Mouse (Mus musculus): ENCODE data around the gene Pitpnb.

The Pitpnb gene

DNA sequence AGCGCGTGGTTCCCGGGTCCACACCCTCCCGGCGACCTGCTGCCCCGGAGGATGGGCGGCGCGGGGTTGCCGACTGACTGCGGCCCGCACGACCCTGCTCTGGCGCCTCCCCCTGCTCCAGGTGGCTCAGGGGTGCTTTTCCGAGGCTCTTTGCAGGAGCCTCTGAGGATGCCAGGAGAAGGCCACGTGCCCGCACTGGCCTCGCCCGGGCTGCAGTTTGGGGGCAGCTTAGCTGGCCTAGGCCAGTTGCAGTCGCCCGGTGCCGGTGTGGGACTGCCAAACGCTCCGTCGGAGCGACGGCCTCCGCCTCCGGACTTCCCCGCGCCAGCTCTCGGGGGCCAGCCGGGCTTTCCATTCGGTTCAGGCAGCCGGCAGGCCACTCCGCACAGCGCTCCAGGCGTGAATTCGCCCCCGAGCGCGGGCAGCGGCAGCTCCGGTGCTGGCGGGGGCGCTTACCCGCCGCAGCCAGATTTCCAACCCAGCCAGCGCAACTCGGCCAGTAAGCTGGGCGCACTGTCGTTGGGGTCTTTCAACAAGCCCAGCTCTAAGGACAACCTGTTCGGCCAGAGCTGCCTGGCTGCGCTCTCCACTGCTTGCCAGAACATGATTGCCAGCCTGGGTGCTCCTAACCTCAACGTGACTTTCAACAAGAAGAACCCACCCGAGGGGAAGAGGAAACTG lies 89.6 kb downstream of the Pitpnb start:
- TF ChIP-seq GATA4 (IDR thresholded peaks at IDR 0.05; ENCODE audit: insufficient replicate concordance, low read length) = no peak

DNA sequence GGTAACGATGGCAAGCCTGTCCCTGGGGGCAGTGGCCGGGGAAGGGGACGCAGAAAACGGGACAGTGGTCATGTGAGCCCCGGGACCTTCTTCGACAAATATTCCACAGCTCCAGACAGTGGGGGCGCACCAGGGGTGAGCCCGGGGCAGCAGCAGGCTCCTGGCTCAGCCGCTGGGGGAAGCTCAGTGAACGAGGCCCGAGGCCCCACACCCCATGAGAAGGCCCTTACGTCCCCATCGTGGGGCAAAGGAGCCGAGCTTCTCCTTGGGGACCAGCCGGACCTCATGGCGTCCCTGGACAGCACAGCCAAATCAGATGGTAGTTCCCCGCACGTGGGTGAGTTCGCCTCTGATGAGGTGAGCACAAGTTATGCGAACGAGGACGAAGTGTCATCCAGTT lies 90.3 kb downstream of the Pitpnb start:
- TF ChIP-seq GATA4 (IDR thresholded peaks at IDR 0.05; ENCODE audit: insufficient replicate concordance, low read length) = no peak

DNA sequence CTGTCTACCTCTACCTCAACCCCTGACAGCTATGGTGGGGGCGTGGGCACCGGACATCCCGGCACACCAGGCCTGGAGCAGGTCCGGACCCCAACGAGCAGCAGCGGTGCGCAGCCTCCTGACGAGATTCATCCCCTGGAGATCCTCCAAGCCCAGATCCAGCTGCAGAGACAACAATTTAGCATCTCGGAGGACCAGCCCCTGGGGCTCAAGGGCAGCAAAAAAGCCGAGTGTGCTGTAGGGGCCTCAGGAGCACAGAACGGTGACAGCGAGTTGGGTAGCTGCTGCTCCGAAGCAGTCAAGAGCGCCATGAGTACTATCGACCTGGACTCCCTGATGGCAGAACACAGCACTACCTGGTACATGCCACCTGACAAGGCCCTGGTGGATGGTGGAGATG lies 90.9 kb downstream of the Pitpnb start:
- no peak for TF ChIP-seq GATA4 (IDR thresholded peaks at IDR 0.05; ENCODE audit: insufficient replicate concordance, low read length)

DNA sequence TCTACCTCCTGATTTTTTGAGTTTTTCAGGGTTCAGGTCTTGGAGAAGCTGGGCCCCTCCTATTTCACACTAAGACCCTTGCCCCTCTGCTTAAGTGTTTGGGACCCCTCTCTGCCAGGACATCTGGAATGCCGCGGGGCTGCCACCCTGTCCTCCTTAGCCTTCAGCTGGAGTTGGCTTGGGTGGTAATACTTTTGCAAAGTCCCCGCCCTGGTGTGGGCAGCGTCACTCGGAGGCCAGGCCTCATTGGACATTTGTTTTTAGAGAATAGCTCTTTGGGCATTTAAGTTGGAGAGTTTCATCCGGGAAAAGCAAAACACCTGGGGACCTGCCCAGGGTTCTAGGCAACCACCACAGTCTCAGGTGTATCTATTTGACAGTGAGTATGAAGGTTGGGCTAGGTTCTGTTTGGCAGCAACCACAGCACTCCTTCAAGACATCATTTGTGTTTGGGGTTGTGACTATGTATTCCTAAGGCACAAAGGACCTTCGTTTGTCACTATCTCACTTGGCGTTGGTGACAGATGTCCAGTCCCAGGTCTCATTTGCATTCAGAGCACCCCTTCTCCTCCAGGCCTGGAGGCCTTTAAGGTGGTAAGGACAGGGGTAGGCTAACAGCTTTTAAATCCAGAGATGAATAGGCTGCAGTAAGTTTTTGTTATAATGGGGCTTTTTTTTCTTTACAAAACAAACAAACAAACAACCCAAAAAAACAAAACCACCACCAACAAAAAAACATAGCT lies 91.7 kb downstream of the Pitpnb start:
- TF ChIP-seq GATA4 (IDR thresholded peaks at IDR 0.05; ENCODE audit: insufficient replicate concordance, low read length) = no peak

DNA sequence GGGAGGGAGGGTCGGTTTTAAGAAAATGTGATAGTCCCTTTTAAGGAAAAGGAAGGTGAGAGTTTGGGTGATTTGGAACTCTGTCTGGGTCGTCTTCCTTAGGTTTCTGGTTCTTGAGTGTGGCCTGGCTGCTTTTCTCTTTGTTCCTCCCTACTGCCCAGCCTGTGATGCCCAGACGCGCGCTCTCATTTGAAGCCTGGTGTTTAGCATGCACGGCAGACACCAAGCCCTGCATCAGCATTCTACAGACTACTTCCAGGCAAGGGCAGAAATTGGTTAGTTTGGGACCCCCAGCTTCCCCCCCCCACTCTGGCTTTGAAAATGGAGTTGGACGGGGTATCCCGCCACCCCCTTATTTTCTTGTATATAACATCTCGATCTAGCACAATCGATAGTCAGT lies 92.4 kb downstream of the Pitpnb start:
- no peak for TF ChIP-seq GATA4 (IDR thresholded peaks at IDR 0.05; ENCODE audit: insufficient replicate concordance, low read length)

DNA sequence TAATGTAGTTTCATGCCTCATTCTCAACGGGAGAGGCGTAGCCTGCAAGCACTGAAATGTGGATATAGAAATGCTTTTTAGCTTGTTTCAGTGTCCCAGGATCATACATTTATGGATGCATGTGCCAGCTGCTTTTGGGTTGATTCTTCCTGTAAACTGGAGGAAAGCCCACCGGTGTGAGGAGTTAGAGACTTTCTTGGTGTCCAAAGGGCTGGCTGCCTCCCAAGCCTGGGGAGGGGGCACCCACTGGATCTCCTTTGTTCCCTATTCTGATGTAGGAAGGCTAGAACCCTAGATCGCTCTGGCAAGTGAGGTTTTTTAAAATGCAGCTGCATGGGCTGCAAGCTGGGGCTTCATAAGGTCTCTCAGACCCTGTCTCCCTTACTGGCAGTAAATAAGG lies 93.1 kb downstream of the Pitpnb start:
- TF ChIP-seq GATA4 (IDR thresholded peaks at IDR 0.05; ENCODE audit: insufficient replicate concordance, low read length) = no peak

DNA sequence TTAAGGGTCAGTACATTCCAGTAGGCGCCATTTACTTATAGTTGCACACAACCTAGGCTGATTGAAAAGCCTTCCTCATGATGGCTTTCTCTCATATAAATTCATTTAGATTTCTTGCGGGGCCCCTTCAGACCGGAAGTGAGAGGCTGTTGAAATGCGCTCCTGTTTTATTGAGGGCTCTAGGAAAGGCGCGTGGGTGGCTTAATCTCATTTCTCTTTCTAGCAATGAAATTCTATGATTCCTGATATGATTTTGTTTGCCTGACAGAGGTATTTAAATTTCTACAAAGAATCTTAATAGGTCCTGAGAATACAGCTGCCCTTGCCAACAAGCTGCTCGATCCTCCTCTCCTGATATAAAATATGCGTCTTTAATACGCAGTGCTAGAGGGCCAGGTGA lies 95.2 kb downstream of the Pitpnb start:
- TF ChIP-seq GATA4 (IDR thresholded peaks at IDR 0.05; ENCODE audit: insufficient replicate concordance, low read length) = no peak

DNA sequence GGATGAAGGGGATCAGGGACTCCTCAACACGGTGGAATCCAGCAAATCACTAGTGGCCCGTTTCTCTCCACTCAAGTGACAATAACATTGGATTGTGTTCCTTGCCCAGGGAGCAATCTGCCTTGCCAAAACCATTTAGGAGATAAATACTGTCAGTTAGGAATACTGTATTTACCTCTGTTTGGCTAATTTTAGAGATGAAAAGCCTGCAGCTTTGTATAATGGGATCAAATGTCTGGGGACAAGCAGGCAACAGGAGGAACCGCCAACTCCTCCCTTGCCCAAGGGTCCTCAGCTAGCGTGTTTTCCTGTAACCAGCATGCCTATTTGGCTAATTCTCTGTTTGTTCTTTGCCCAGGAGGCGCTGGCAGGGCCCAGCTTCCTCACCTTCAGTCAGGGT lies 95.7 kb downstream of the Pitpnb start:
- no peak for TF ChIP-seq GATA4 (IDR thresholded peaks at IDR 0.05; ENCODE audit: insufficient replicate concordance, low read length)

DNA sequence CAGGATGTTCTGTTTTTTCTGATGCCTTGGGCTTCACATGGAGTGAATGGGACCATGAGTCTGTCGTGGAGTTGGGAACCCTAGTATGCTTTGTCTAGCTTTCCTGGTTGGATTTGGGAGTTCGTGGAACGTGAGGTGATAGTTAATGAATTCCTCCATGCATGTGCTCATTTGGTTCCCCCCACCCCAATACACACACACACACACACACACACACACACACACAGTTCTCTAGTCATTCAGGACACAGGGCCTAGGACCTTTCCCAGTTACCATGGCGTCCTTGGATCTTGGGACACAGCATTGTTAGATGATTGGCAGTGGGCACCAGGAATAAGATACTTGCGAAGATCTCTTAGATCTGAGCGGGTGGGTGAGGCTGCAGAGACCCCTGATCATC lies 98.3 kb downstream of the Pitpnb start:
- no peak for TF ChIP-seq GATA4 (IDR thresholded peaks at IDR 0.05; ENCODE audit: insufficient replicate concordance, low read length)

DNA sequence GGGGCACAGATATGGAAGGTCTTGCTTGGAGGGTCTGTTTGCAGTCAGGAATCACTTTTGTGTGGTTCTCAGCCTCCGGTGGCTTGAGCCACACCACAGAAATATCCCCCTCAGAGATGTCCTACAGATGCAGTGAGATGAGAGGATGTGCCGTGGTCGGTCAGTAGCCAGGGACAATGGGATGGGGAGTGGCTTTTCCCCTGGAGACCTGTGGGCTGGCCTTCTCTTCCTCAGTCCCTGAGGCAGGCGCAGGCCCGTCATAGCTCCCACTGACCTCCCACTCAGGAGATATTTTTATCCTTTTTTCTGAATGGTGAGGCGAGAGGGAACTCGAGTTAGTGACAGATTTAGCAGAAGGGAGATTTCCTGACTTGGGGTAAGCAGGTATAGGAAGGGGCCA lies 99.2 kb downstream of the Pitpnb start:
- no peak for TF ChIP-seq GATA4 (IDR thresholded peaks at IDR 0.05; ENCODE audit: insufficient replicate concordance, low read length)

DNA sequence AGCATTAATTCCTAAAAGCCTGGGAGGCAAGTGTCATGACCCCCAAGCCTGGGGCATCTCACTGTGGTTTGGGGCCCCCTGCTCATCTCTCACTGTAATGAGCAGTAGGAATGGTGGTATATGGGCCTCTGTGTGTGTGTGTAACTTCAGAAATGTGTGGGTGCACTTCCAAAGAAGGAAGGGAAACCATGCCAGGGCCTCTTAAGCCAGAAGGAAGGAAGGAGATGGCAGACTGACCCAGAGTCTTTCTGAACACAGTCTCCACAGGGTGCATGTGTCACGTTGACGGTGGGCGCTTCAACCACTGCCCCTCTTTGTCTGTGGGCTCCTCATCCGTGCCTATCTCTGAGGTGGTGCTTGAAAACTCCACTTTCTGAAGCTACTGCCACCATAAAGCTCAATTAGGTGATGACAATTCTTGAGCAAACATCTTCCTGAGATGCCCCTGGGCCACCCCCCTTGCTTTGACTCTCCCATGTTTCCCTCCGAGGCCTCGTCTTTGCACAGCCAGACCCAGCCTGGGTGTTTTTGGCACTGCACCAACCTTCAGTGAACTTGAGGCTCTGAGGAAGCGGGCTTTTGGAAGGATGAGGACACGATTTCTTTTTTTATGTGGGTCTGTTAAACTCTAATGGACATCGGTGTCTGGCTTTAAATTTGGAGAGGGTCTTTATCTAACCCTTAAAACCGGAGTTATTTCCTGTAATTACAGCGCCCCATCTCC lies 100.6 kb downstream of the Pitpnb start:
- no peak for TF ChIP-seq GATA4 (IDR thresholded peaks at IDR 0.05; ENCODE audit: insufficient replicate concordance, low read length)

DNA sequence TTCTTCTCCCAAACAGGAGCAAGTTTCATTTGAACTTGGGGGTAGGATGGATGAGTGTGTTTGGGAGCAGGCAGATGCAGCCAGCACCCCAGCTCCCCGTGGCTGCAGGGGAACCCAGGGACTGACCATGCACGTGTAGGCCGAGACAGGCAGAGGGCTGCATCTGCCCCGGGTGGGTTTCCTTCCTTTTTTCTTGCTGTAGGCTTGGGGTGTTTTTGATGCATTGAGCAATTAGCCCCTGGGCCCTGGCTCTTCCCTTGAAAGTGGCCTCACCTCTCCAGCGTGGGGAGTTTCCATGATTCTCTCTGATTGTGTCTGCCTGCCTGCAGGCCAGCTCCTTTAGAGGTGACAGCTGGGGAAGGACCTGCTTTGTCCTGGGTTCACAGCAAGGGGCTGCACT lies 102.3 kb downstream of the Pitpnb start:
- no peak for TF ChIP-seq GATA4 (IDR thresholded peaks at IDR 0.05; ENCODE audit: insufficient replicate concordance, low read length)

DNA sequence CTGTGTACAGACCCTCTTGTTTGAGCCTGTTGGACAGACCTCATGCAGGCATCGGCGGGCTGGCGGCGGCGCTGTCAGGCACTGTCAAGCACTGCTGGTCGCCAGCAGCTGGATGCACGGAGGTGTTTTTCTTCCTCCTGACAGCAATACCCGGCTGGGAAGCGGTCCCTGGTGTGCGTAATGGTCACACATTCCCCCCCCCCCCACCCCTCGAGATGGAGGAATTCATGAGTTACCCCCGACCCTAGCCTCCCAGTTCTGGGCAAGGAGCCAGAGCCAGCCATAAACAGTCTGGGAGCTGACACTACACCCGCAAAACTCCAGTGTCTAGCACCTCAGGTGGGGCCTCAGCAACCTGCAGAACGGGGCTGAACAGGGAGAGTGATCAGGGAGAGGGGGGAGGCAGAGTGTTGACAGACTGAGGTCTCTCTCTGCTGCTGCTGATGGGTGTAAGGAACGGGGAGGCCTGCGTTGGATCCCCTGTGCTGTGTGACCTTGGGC lies 103.8 kb downstream of the Pitpnb start:
- no peak for TF ChIP-seq GATA4 (IDR thresholded peaks at IDR 0.05; ENCODE audit: insufficient replicate concordance, low read length)

DNA sequence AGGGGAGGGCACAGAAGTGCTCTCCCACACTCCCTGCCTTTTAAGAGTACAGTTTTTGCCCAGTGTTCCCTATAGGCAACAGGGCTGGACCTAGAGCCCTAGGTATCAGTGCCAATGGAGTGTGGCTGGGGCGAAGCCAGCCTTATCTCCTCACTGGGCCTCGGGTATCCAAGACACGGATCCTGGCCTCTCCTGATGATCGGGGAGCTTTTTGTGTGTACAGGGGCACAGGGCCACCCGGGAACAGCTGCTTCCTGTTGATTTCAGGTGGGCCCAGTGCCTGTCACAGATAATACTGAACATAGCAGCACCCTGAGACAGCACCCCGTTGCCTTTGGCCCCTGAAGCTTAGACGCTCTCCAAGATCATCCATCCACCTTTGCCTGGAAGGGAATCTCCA lies 105.7 kb downstream of the Pitpnb start:
- TF ChIP-seq GATA4 (IDR thresholded peaks at IDR 0.05; ENCODE audit: insufficient replicate concordance, low read length) = no peak

DNA sequence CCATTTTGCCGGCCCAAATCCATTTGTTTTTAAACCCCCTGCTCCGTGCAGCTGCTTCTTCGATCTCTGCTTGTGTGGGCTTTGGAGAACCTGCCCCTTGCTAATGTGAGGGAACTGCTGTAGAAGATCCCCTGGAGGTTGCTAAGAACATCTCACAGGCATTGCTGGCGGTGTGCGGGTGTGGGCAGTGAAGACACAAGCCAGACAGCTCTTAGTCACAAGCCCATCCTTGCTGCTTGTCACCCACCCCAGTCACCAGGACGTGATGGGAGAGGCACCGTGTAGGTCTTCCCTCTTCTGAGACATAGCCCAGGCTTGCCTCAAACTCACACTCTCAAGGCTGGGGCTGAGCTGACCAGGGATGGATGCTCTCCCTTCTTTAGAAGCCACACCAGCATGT lies 106.6 kb downstream of the Pitpnb start:
- no peak for TF ChIP-seq GATA4 (IDR thresholded peaks at IDR 0.05; ENCODE audit: insufficient replicate concordance, low read length)

Measured in liver, adult (tissue).